Mouse (Mus musculus): Measurements from ENCODE around the gene Apod. TPM values are rescaled to one million over a fixed set of nuclear protein-coding genes. Genes with fewer than 3 reads are reported as not detected.

Apod gene
- total RNA-seq, 2 experiments from 2014 or later = 9.1 to 15.5 TPM

GRCm38 (mm10) chr16:31287712-31288111 lies 26.9 kb downstream of the Apod start:
- DNase-seq (ENCODE audit: low spot score in 2 of 2) = no peak

DNA sequence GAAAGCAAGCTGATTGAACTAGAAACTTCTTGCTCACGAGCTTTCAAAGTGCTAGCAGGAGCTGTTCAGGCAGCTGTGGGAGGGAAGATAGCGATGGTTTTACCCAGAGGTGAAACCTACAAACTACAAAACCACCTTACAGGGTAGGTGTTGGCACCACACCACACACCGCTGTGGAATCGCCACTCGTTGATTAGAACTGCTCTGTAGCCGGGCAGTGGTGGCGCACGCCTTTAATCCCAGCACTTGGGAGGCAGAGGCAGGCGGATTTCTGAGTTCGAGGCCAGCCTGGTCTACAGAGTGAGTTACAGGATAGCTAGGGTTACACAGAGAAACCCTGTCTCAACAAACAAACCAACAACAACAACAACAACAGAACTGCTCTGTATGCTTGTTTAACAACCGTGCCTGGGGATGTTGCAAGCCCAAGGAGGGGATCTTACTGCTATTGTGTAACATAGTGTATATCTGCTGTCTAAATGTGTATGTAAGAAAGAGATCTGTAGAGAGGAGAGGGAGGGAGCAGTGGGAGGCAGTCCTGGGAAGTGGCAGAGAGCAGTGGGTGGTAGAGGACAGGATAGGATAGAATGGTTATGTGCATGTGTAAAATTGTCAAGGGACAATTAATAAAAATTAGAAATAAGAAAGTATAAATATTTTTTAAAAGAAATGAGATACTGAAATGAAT lies 27.7 kb downstream of the Apod start:
- no peak for DNase-seq (ENCODE audit: low spot score in 2 of 2)

- DNase-seq (ENCODE audit: low spot score in 2 of 2) = peak in 1 of 2 experiments; percentile 38
Measured at GRCm38 (mm10) chr16:31281981-31282380, 32.6 kb downstream of the Apod start.

- DNase-seq (ENCODE audit: low spot score in 2 of 2) = no peak
Measured at GRCm38 (mm10) chr16:31280176-31280575, 34.4 kb downstream of the Apod start.

DNA sequence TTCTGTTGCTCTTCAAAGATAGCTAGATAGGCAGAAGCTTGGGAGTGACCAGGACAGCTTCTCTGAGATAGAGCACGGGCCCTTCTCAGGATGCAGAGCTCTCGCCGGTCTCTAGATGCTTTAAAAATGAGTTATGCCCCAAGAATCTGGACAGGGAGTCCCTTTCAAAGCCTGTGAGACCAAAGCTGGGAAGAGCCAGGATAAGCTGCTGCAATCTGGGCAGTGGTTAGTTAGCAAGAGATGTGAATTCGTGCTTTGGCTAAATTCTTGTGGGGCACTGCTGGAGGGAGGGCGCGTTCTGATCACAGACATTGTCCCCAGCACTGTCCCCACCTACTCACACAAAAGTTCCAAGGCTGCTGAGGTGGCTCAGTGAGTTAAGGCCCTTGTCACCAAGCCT lies 36.0 kb downstream of the Apod start:
- DNase-seq (ENCODE audit: low spot score in 2 of 2) = no peak

- DNase-seq (ENCODE audit: low spot score in 2 of 2) = no peak
Measured at GRCm38 (mm10) chr16:31278081-31278480, 36.5 kb downstream of the Apod start.

DNA sequence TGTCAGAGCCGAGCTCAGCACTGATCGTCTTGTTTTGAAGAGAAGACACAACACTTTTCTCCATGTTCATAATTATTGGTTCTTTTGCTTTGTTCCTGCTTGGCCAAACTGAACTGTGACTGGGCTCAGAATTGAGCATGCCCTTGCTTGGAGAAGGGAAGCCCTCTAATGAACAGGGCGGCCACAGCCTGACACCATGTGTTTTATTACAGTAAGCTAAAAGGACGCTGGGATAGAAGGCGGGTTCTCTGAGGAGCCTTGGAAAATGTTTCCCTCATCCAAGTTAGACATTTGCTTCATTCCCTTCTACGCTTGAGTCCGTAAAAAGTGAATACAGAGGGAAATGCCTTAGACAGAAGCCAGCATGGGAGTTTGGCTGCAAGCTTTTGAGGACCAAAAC lies 37.6 kb downstream of the Apod start:
- DNase-seq (ENCODE audit: low spot score in 2 of 2) = peak in 1 of 2 experiments; percentile 31

GRCm38 (mm10) chr16:31276539-31276938 lies 38.1 kb downstream of the Apod start:
- DNase-seq (ENCODE audit: low spot score in 2 of 2) = peak; percentile 30 to 75

DNA sequence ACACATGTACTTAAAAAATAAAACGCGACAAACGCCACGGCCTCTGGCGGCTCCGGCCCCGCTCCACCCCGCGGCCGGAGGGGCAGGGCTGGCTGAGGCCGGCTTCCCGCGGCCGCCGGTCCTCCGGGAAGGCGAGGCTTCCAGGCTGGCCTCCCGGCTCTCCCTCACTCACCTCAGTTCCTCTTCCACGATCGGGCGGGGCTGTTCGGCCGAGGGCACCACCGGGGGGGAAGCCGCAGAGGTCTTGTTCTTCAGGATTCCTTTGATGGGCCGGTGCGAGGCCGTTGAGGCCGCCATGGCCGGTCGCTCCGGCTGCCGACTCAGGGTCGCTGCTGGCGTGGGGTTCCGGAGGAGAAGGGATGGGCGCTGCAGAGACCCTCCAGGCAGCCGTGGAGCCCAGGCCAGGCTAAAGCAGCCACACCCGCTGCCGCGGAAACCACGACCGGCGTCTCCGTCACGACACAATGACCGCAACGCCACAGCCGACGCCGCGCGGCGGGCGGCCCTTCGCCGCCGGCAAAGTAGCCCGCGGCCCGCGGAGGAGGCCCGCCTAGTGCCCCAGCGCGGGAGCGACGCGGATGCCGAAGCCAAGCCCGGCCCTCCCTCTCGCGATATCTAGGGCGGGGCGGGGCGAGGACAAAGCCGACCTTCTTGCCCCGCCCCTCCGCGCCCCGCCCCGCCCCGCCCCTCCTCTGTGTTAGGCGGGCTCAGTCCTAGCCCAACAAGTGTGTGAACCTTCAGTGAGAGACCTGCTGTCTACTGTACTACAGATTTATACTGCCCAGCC lies 39.7 kb downstream of the Apod start, which contains the start of gene Ppp1r2:
Gene Ppp1r2 (minus strand): TSS at position 604 of the 787 bp plus-strand sequence.
- DNase-seq (ENCODE audit: low spot score in 2 of 2) = peak; percentile 91 to 94

DNA sequence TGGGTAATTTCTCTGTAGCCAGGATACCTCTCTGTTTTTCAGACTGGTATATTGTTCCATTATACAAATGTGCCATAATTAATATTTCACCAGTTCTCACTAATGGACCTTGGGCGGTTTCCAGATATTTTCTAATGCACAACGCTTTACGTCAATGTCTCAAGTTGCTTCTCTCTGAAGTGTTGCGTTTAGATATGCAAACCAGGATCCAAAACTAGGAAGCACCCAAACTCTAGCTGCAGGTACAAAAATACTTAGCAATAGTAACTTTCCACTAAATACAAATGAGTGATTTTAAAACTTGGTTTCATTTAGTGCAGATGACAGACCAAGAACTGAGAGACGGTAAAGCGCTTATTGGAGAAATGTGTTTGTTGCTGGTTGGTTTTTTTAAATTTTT lies 40.5 kb downstream of the Apod start:
- no peak for DNase-seq (ENCODE audit: low spot score in 2 of 2)

- DNase-seq (ENCODE audit: low spot score in 2 of 2) = no peak
Measured at GRCm38 (mm10) chr16:31266692-31267091, 47.9 kb downstream of the Apod start.

GRCm38 (mm10) chr16:31256151-31256550 lies 58.5 kb downstream of the Apod start:
- DNase-seq (ENCODE audit: low spot score in 2 of 2) = no peak

DNA sequence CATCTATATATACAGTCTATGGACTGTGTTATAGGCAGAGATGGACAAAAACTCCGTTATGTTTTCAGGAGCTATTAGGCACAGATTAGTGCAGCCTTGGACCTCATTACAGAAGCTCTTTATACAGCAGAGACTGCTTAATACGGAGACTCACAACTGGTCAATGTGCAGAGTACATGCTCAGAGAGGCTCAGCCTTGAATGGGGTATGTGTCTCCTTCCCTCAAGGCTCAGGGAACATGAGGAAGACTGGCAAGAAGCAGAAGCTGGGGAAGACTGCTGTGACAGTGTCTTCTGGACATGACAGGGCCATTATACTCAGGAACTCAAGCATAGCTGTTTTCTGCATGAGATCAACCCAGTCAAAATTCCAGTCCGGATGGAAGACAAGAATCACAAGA lies 58.9 kb downstream of the Apod start:
- no peak for DNase-seq (ENCODE audit: low spot score in 2 of 2)

DNA sequence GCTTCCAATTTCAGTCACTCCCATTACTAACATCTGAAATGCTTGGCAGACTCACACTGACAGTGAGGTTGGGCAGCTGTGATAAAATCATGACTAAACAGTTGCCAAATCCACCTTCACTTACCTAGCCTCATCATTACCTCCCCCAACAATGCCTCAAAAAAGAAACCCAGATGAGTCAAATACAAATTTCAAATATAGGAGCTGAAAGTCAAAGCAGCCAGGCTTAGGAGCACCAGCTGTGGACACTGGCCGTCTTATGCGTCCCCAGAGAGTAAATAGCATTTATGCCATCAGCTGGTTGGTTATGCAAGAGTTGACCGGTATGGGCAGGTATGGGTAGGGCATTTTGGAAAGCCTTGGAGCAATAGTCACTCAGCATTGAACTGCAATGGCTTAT lies 65.2 kb downstream of the Apod start:
- DNase-seq (ENCODE audit: low spot score in 2 of 2) = no peak

GRCm38 (mm10) chr16:31248717-31249116 lies 65.9 kb downstream of the Apod start:
- DNase-seq (ENCODE audit: low spot score in 2 of 2) = no peak

DNA sequence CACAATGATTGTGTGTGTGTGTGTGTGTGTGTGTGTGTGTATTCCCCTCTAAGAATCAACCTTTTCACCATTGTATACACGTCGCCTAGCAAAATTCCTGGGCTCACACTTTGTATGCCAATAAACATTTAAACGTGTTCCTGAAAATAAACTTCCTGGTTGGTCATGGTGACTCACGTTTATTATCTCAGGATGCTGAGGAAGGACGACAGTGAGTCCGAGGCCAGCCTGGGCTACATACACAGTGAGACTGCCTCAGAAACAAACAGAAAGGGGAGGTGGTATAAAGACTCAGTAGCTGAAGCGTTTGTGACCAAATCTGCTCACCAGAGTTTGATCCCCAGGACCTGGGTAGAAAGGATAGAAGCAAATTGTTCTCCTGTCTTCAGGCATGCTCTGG lies 67.2 kb downstream of the Apod start:
- no peak for DNase-seq (ENCODE audit: low spot score in 2 of 2)

Small RNA genes lying within 50 kb of the gene (microRNA-seq; reads per million reads assigned to microRNA genes)
- gene Gm27415 = not detected

Other genes with a start within 250 kb of the Apod start
- 10 to 100 TPM; 12.7 to 12.9 TPM for gene Xxylt1, start 233.4 kb downstream of the Apod start, total RNA-seq (2021)
- gene Acap2, start 113.6 kb downstream of the Apod start, total RNA-seq (2021) = 10 to 100 TPM; 30.5 to 34.3 TPM
- gene Ppp1r2, start 39.5 kb downstream of the Apod start, total RNA-seq (2021) = 10 to 100 TPM; 84.9 to 87.3 TPM
- 1 to 10 TPM; 1.8 to 2.9 TPM for gene Bdh1, start 107.5 kb upstream of the Apod start, total RNA-seq (2021)

All from gastrocnemius, postnatal 4 days (tissue).